Mouse (Mus musculus) testis, postnatal 10 days (tissue): ENCODE results near the gene Ggt6.
A peak's percentile ranks its signal among the peaks of the same experiment; 100 is the strongest.
"Not testable (repeated sequence)": the region's sequence is repeated elsewhere in the genome, so short reads cannot be mapped to it uniquely, and the experiment has no call there.

Experiments
- DNase-seq: peaks from one replicate; pipeline ENCODE4 v3.0.0; 2021; ENCODE audit warnings: low spot score

Gene Ggt6

GRCm38 (mm10) chr11:72438411-72438810, 3.1 kb downstream of the Ggt6 start:
- no peak for DNase-seq

GRCm38 (mm10) chr11:72440597-72440964, 5.3 kb downstream of the Ggt6 start:
- DNase-seq: not testable (repeated sequence)

DNA sequence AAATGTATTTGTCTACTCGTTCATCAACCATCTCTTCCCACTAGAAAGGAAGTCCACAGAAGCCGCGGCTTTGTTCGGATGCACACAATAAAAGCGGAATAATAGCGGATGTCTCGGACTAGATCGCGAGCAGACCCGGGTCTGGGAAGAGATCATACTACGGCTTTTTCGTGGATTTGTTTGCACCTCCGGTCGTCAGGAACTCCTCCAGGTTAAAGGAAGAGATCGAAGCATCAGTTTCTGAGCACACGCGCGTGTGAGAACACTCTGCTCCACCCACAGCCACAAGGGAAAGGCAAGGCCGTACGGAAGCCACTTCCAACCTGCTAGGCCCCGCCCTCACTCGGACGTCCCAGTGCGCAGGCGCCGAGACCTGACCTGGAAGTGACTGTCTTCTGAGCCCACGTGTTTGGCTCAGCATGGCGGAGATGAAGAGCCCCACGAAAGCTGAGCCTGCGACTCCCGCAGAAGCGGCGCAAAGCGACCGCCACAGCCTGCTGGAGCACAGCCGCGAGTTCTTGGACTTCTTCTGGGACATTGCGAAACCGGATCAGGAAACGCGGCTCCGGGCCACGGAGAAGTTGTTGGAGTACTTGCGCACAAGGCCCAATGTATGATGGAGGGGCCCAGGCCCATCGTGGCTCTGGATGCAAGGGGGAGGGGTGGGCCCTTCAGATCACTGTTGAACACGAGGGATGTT, 5.8 kb downstream of the Ggt6 start, which contains the start of gene Mybbp1a:
TSS of gene Mybbp1a (plus strand) at position 391 of the 700 bp plus-strand sequence.
- DNase-seq: peak; percentile 100

DNA sequence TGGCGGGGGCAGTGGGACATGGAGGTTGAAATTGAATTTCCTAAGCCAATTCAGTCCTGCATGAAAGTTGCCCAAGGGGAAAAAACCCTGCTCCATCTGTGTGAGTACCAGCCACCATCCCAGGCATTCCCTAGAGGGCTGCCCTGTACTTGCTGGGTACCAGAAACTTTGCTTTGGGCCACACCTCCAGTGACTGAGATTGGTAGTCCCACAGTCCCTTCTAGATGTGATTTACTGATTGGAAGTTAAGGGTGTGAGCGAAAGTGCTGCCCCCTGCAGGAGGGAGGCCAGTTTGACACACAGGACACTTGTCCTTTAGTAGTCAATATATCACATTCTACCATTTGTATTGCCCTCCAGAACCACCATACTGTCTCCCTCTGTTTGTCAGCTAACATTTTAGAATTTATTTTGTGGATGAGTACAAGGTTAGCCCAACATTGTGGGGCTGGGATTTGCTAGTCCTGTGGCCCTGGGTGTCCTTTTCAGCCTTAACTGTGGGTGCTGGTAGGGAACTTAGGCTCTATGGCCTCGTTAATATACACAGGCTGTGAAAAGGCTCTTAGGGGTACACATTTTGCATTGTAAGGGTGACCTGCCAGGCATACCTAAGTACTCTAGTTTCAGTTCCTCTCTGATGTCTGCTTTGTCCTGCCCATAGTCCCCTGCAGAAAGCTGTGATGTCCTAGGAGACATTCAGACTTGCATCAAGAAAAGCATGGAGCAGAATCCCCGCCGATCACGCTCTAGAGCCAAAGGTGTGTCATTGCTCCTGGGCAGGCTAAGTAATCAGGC, 11.2 kb downstream of the Ggt6 start:
- DNase-seq: peak; percentile 70

GRCm38 (mm10) chr11:72447475-72447874, 12.1 kb downstream of the Ggt6 start:
- no peak for DNase-seq

GRCm38 (mm10) chr11:72452140-72452665, 16.9 kb downstream of the Ggt6 start:
- no peak for DNase-seq

- DNase-seq: no peak
These were observed 18.0 kb downstream of the Ggt6 start for GRCm38 (mm10) chr11:72453105-72453953.

GRCm38 (mm10) chr11:72455694-72456093, 20.4 kb downstream of the Ggt6 start:
- DNase-seq: no peak

- no peak for DNase-seq
These were observed 22.7 kb downstream of the Ggt6 start for GRCm38 (mm10) chr11:72457995-72458496.

DNA sequence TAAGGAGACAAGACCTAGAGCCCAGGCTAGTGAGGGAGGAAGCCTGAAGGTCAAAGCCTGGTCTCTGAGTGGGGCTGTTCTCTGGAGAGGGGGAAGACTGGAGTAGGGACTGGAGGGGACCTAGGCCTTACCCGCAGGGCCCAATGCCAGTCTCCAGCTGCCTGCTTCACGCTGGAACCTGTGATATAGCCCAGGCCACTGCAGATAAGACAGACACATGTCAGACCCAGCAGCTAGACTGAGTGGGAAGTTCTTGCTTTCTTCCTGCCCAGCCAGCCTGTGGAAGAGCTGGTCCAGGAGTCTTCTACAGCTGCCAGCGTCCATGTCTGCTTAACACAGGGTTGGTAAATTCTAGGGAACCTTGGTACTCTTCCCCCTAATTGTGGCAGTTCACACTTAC, 23.2 kb downstream of the Ggt6 start:
- no peak for DNase-seq

- DNase-seq: no peak
These were observed 26.2 kb downstream of the Ggt6 start for GRCm38 (mm10) chr11:72461500-72461981.

DNA sequence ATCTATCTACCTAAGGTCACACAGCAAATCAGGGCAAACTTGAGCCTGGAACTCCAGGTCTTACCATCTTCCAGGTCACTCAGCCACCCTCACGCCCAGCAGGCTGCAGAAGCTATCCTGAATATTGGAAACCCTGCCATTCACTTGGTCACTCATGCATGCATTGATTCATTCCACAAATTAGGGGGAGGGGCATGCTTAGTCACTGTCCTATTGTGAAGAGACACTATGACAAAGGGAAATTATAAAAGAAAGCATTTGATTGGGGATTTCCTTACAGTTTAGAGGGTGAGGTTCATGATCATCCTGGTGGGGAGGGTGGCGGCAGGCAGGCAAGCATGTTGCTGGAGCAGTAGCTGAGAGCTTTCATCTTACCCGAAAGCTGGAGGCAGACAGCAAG, 29.5 kb downstream of the Ggt6 start:
- DNase-seq: no peak

GRCm38 (mm10) chr11:72465978-72466693, 30.8 kb downstream of the Ggt6 start:
- DNase-seq: no peak

- no peak for DNase-seq
These were observed 31.6 kb downstream of the Ggt6 start for GRCm38 (mm10) chr11:72466694-72467507.

- DNase-seq: no peak
These were observed 33.2 kb downstream of the Ggt6 start for GRCm38 (mm10) chr11:72468525-72468924.

- DNase-seq: peak; percentile 77
These were observed 33.9 kb downstream of the Ggt6 start for GRCm38 (mm10) chr11:72469217-72469616.

DNA sequence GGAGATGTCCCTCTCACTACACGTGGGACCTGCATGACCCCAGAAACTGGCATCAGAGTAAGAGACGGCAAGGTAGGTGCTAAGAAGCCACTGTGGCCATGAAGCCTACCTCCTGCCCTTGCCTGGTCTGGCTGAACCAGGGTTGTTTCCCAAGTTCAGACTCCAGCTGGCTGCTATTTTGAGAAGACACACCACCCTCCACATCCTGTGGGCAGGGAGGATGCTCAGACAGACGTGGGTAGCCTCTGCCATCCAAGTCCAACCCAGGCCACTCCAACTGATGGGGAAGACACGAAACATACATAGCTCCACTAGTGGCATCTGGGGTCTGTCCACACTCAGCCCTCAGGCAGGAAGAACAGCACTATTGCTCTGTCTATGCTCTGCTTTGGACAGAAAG, 34.7 kb downstream of the Ggt6 start:
- no peak for DNase-seq

GRCm38 (mm10) chr11:72471381-72471780, 36.1 kb downstream of the Ggt6 start:
- no peak for DNase-seq

GRCm38 (mm10) chr11:72473540-72473939, 38.2 kb downstream of the Ggt6 start:
- no peak for DNase-seq

DNA sequence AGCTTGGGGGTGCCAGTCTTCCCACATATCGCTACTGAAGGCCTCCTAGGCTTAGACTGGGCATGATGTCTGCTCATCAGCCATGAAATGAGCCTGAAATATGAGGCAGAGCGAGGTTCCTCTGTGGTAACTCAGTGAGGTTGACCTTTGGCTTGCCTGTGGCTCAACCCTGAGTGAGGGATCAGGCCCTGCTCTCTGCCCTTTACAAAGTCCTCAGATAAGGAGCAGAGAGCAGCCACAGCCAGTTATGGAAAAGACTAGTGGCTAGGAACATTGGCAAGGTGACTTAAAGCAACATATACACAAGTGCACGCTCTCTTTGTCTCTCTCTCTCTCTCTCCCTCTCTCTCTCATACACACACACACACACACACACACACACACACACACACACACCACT, 39.6 kb downstream of the Ggt6 start:
- no peak for DNase-seq
